Mouse (Mus musculus) embryonic facial prominence, embryonic 11.5 days (tissue): ENCODE data around the gene Lin7a. TPM values are rescaled to one million over a fixed set of nuclear protein-coding genes. Genes with fewer than 3 reads are reported as not detected.

Experiments
- ATAC-seq: fragments of 200-750 bp; cut with Nextera tagmentation; replicated peaks from 2 replicates; pipeline ENCODE4 v1.8.0; 2017; ENCODE audit warnings: low read depth; ENCODE audit not compliant: insufficient number of reproducible peaks, low FRiP score, low TSS enrichment
- DNase-seq: peaks from one replicate; pipeline ENCODE4 v3.0.0-alpha.2; 2015; ENCODE audit warnings: low spot score
- H3K27ac ChIP-seq: fragments of 300-500 bp; sonication (generic); replicated peaks from 2 replicates; pipeline ENCODE4 v1.5.1; 2014; ENCODE audit warnings: mild to moderate bottlenecking, low read depth, low read length, control low read depth
- H3K27me3 ChIP-seq: fragments of 300-500 bp; sonication (generic); 2 replicates; pipeline ENCODE4 v1.6.1; 2014; ENCODE audit warnings: mild to moderate bottlenecking, low read length, moderate library complexity, mixed read lengths; ENCODE audit not compliant: control insufficient read depth, insufficient read depth
- H3K36me3 ChIP-seq: fragments of 300-500 bp; sonication (generic); replicated peaks from 2 replicates; pipeline ENCODE4 v1.6.1; 2014; ENCODE audit warnings: low read depth, mild to moderate bottlenecking, low read length, moderate library complexity, mixed read lengths; ENCODE audit not compliant: control insufficient read depth, insufficient read depth
- H3K4me1 ChIP-seq: fragments of 300-500 bp; sonication (generic); 2 replicates; pipeline ENCODE4 v1.6.1; 2014; ENCODE audit warnings: low read length, mixed read lengths; ENCODE audit not compliant: control insufficient read depth, insufficient read depth
- H3K4me2 ChIP-seq: fragments of 300-500 bp; sonication (generic); 2 replicates; pipeline ENCODE4 v1.6.1; 2014; ENCODE audit warnings: low read depth, mild to moderate bottlenecking, control low read depth, low read length, moderate library complexity
- H3K4me3 ChIP-seq: fragments of 300-500 bp; sonication (generic); 2 replicates; pipeline ENCODE4 v1.5.1; 2014; ENCODE audit warnings: low read depth, low read length, control low read depth
- H3K9ac ChIP-seq: fragments of 300-500 bp; sonication (generic); replicated peaks from 2 replicates; pipeline ENCODE4 v1.6.1; 2014; ENCODE audit warnings: mild to moderate bottlenecking, control low read depth, low read length
- H3K9me3 ChIP-seq: fragments of 300-500 bp; sonication (generic); replicated peaks from 2 replicates; pipeline ENCODE4 v1.6.1; 2016; ENCODE audit warnings: mild to moderate bottlenecking, low read length, inconsistent platforms, mixed read lengths; ENCODE audit not compliant: control insufficient read depth
- WGBS: fragments of 180-500 bp; shearing (Covaris S2); extraction: QIAGEN DNeasy Blood & Tissue Kit; methylation state at CpG from one replicate; pipeline ENCODE4 v1.1.7; 2014; 5-methylcytosine and 5-hydroxymethylcytosine counted together
- polyA plus RNA-seq: library from polyadenylated mRNA; unstranded; fragments of >200 nt; fragmentation: Nextera tagmentation; extraction: Ambion mirVana; gene quantifications from 2 replicates; pipeline ENCODE4 v1.2.1, GENCODE M21; 2014

The Lin7a gene
- polyA plus RNA-seq, 1 experiment from 2014 or later, result 4.0 TPM

- H3K4me2 ChIP-seq, result no peak overlapping the region
- H3K9ac ChIP-seq, result no peak overlapping the region
- no peak overlapping the region for H3K27ac ChIP-seq
- DNase-seq (peak; percentile 27), ATAC-seq (0 out of 2 replicates have a peak, but pooled peaks have one; percentile 52)
- H3K9me3 ChIP-seq, result no peaks in the 10 kb centered on the region
- no peaks in the 10 kb centered on the region for H3K27me3 ChIP-seq
- no peaks in the 10 kb centered on the region for H3K4me1 ChIP-seq
- 57% methylated on average over 4 of the region's 4 CpGs for WGBS
- H3K4me3 ChIP-seq, result no peak overlapping the region
- H3K36me3 ChIP-seq, result no peaks in the 10 kb centered on the region
Observed at GRCm38 (mm10) chr10:107389505-107389904, 118.0 kb downstream of the Lin7a start.

- Histone ChIP-seq H3K9ac (no peak overlapping the region), H3K27ac (no peak overlapping the region), H3K36me3 (no peaks in the 10 kb centered on the region), H3K4me3 (no peak overlapping the region), H3K27me3 (no peaks in the 10 kb centered on the region), H3K9me3 (no peaks in the 10 kb centered on the region), H3K4me2 (no peak overlapping the region), H3K4me1 (no peaks in the 10 kb centered on the region)
- WGBS, result 83% methylated on average over 4 of the region's 4 CpGs
- no peak for DNase-seq
- no peak for ATAC-seq
Observed at GRCm38 (mm10) chr10:107405347-107405746, 133.9 kb downstream of the Lin7a start.

- H3K9ac ChIP-seq, result no peak overlapping the region
- ATAC-seq (no peak), DNase-seq (no peak)
- H3K36me3 ChIP-seq, result no peaks in the 10 kb centered on the region
- H3K9me3 ChIP-seq, result no peaks in the 10 kb centered on the region
- H3K4me2 ChIP-seq, result no peak overlapping the region
- H3K4me1 ChIP-seq, result no peaks in the 10 kb centered on the region
- H3K27me3 ChIP-seq, result no peaks in the 10 kb centered on the region
- H3K27ac ChIP-seq, result no peak overlapping the region
- H3K4me3 ChIP-seq, result no peak overlapping the region
- WGBS, result 96% methylated on average over 14 of the region's 14 CpGs
Observed at GRCm38 (mm10) chr10:107418306-107418705, 146.8 kb downstream of the Lin7a start.

- H3K9ac ChIP-seq, result no peak overlapping the region
- no peak overlapping the region for H3K27ac ChIP-seq
- no peaks in the 10 kb centered on the region for H3K27me3 ChIP-seq
- 39% methylated on average over 5 of the region's 5 CpGs for WGBS
- H3K4me2 ChIP-seq, result no peak overlapping the region
- no peaks in the 10 kb centered on the region for H3K4me1 ChIP-seq
- no peaks in the 10 kb centered on the region for H3K36me3 ChIP-seq
- DNase-seq, result no peak
- no peak overlapping the region for H3K4me3 ChIP-seq
- ATAC-seq, result no peak
- H3K9me3 ChIP-seq, result no peaks in the 10 kb centered on the region
Observed at GRCm38 (mm10) chr10:107436967-107437366, 165.5 kb downstream of the Lin7a start.

- Histone ChIP-seq H3K36me3 (no peaks in the 10 kb centered on the region), H3K9me3 (no peaks in the 10 kb centered on the region), H3K27ac (no peak overlapping the region), H3K4me1 (no peaks in the 10 kb centered on the region), H3K4me2 (no peak overlapping the region), H3K4me3 (no peak overlapping the region), H3K9ac (no peak overlapping the region), H3K27me3 (no peaks in the 10 kb centered on the region)
- DNase-seq (peak; percentile 63), ATAC-seq (no peak)
- 9% methylated on average over 4 of the region's 4 CpGs for WGBS
Observed at GRCm38 (mm10) chr10:107442781-107443180, 171.3 kb downstream of the Lin7a start.

- Histone ChIP-seq H3K4me2 (no peak overlapping the region), H3K36me3 (no peaks in the 10 kb centered on the region), H3K27me3 (no peaks in the 10 kb centered on the region), H3K9ac (no peak overlapping the region), H3K4me3 (no peak overlapping the region), H3K9me3 (no peaks in the 10 kb centered on the region), H3K27ac (no peak overlapping the region), H3K4me1 (no peaks in the 10 kb centered on the region)
- DNase-seq (no peak), ATAC-seq (no peak)
- 83% methylated on average over 5 of the region's 5 CpGs for WGBS
Observed at GRCm38 (mm10) chr10:107449496-107450330, 178.2 kb downstream of the Lin7a start.

- H3K4me1 ChIP-seq, result no peaks in the 10 kb centered on the region
- no peaks in the 10 kb centered on the region for H3K36me3 ChIP-seq
- H3K9ac ChIP-seq, result no peak overlapping the region
- H3K4me2 ChIP-seq, result no peak overlapping the region
- H3K9me3 ChIP-seq, result no peaks in the 10 kb centered on the region
- ATAC-seq (no peak), DNase-seq (no peak)
- no peak overlapping the region for H3K4me3 ChIP-seq
- 78% methylated on average over 7 of the region's 7 CpGs for WGBS
- no peak overlapping the region for H3K27ac ChIP-seq
- H3K27me3 ChIP-seq, result no peaks in the 10 kb centered on the region
Observed at GRCm38 (mm10) chr10:107467819-107468218, 196.3 kb downstream of the Lin7a start.
